Comparison of ENCODE assay signal across 8 mouse cellular contexts in the genomic region with DNA sequence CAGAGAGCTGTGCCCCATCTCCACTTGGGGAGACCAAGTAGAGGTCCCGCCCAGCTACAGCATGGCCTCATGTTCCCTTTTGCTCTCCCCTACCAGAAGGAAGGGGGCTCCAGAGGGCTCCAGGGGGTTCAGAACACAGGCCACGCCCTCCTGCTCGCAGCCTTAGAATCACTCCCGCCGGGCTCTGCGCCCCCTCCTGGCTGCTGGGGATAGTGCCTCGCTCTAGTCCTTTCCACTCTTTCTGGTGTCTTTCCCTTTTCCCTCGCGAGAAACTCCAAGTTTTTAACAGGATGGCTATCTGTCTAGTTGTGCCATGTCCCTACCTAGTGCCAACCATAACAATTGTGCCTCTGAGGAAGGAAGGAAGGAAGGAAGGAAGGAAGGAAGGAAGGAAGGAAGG. TPM values are rescaled to one million over a fixed set of nuclear protein-coding genes. Genes with fewer than 3 reads are reported as not detected.
DNase-seq lines count a peak whose midpoint lies in the region; ATAC-seq and TF ChIP-seq lines count a peak whose summit lies in the region.

No protein-coding gene starts in this region.

- no peaks in the 10 kb centered on the region for H3K36me3 ChIP-seq in ES-E14 (ENCODE audit: control insufficient read depth, insufficient read depth, low read length, poor library complexity, severe bottlenecking)
- no peaks in the 10 kb centered on the region for H3K36me3 ChIP-seq in heart, embryonic 15.5 days
- no peaks in the 10 kb centered on the region for H3K36me3 ChIP-seq in lung, embryonic 16.5 days (ENCODE audit: control insufficient read depth, insufficient read depth, low read length)

- peaks cover 18% of the 10 kb centered on the region for H3K27me3 ChIP-seq in heart, embryonic 15.5 days
- peaks cover 11% of the 10 kb centered on the region for H3K27me3 ChIP-seq in lung, embryonic 16.5 days (ENCODE audit: control insufficient read depth, insufficient read depth, low read depth, low read length)

- no peak overlapping the region for H3K9ac ChIP-seq in ES-E14 (ENCODE audit: insufficient read depth, low read depth, low read length, poor library complexity, severe bottlenecking)
- no peak overlapping the region for H3K9ac ChIP-seq in heart, embryonic 15.5 days
- H3K9ac ChIP-seq in lung, embryonic 16.5 days (ENCODE audit: low read length) = no peak overlapping the region

- TF ChIP-seq POLR2A in bone marrow, adult 2 months (IDR thresholded peaks at IDR 0.05; ENCODE audit: borderline replicate concordance, control insufficient read depth, low read depth, low read length) = no peak
- TF ChIP-seq POLR2A in embryonic fibroblast, embryonic 13.5 days (IDR thresholded peaks at IDR 0.05; ENCODE audit: low read depth, low read length) = no peak

- in situ Hi-C loops in ES-E14 (cut with MboI; ENCODE audit: low sequenced_read_pairs in 2 of 2, unreplicated experiment in 2 of 2) = no loop called here

- H3K9me3 ChIP-seq in ES-E14 (ENCODE audit: control insufficient read depth, insufficient read depth, low read depth, low read length) = no peaks in the 10 kb centered on the region
- H3K9me3 ChIP-seq in heart, embryonic 15.5 days (replicated peaks) = no peaks in the 10 kb centered on the region
- no peaks in the 10 kb centered on the region for H3K9me3 ChIP-seq in lung, embryonic 16.5 days (ENCODE audit: control insufficient read depth, low read length)

- no peak overlapping the region for H3K4me3 ChIP-seq in ES-E14 (ENCODE audit: insufficient read depth in 1 of 2, low read depth in 1 of 2, low read length in 2 of 2, poor library complexity in 1 of 2, severe bottlenecking in 1 of 2)
- H3K4me3 ChIP-seq in bone marrow, adult 2 months (replicated peaks; ENCODE audit: control insufficient read depth, low read depth, low read length) = no peak overlapping the region
- no peak overlapping the region for H3K4me3 ChIP-seq in embryonic fibroblast, embryonic 13.5 days (ENCODE audit: insufficient read depth, low read length)
- peak overlapping the region; percentile 18; the same call in 1 of the 2 replicates for H3K4me3 ChIP-seq in heart, embryonic 15.5 days
- no peak overlapping the region for H3K4me3 ChIP-seq in lung, embryonic 16.5 days (ENCODE audit: low read length)

- DNase-seq in ES-E14 (ENCODE audit: low read depth, low spot score) = peak; percentile 71
- DNase-seq in kidney, postnatal 10 days = peak; percentile 84
- peak; percentile 74 for DNase-seq in ovary, postnatal 14 days (ENCODE audit: low spot score)
- DNase-seq in thymus, postnatal 36 days = peak; percentile 69 to 72

- peak; percentile 61 for ATAC-seq in heart, embryonic 15.5 days (replicated peaks; ENCODE audit: insufficient number of reproducible peaks, insufficient read depth, low FRiP score, low read depth)
- peak; percentile 79 for ATAC-seq in lung, embryonic 16.5 days (ENCODE audit: low read depth)

- peaks cover 10 to 14% of the 10 kb centered on the region in 2 experiments; a peak in 2 of 4 replicates for H3K4me1 ChIP-seq in ES-E14 (ENCODE audit: control insufficient read depth in 2 of 2, insufficient read depth in 2 of 2, low read length in 2 of 2, poor library complexity in 1 of 2)
- peaks cover 1% of the 10 kb centered on the region; the same call in 1 of the 2 replicates for H3K4me1 ChIP-seq in bone marrow, adult 2 months (ENCODE audit: control insufficient read depth, insufficient read depth, low read length)
- no peaks in the 10 kb centered on the region for H3K4me1 ChIP-seq in embryonic fibroblast, embryonic 13.5 days (ENCODE audit: control insufficient read depth, insufficient read depth, low read length)
- H3K4me1 ChIP-seq in heart, embryonic 15.5 days (replicated peaks) = peaks cover 23% of the 10 kb centered on the region
- H3K4me1 ChIP-seq in lung, embryonic 16.5 days (replicated peaks; ENCODE audit: control insufficient read depth, insufficient read depth, low read length) = no peaks in the 10 kb centered on the region; the same call in 1 of the 2 replicates

- H3K4me2 ChIP-seq in heart, embryonic 15.5 days = peak overlapping the region; percentile 53
- peak overlapping the region; percentile 18 for H3K4me2 ChIP-seq in lung, embryonic 16.5 days (ENCODE audit: low read depth, low read length)

- H3K27ac ChIP-seq in ES-E14 (ENCODE audit: insufficient read depth, low read depth, low read length, poor library complexity, severe bottlenecking) = no peak overlapping the region
- H3K27ac ChIP-seq in bone marrow, adult 2 months (ENCODE audit: control insufficient read depth, insufficient read depth, low read depth, low read length, poor library complexity) = no peak overlapping the region
- no peak overlapping the region for H3K27ac ChIP-seq in embryonic fibroblast, embryonic 13.5 days (ENCODE audit: insufficient read depth, low read length)
- no peak overlapping the region for H3K27ac ChIP-seq in heart, embryonic 15.5 days
- H3K27ac ChIP-seq in lung, embryonic 16.5 days (ENCODE audit: low read length) = no peak overlapping the region

- 5% methylated on average over 9 of the region's 9 CpGs for WGBS in bone marrow, adult 2 months
- WGBS in heart, embryonic 15.5 days = 8% methylated on average over 9 of the region's 9 CpGs
- WGBS in lung, embryonic 16.5 days = 4% methylated on average over 9 of the region's 9 CpGs

- peak; percentile 84 for TF ChIP-seq CTCF in bone marrow, adult 2 months (IDR thresholded peaks at IDR 0.05; ENCODE audit: control insufficient read depth, insufficient read depth, low read length)
- peak; percentile 66 for TF ChIP-seq CTCF in embryonic fibroblast, embryonic 13.5 days (IDR thresholded peaks at IDR 0.05; ENCODE audit: borderline replicate concordance, insufficient read depth, low read length)

TF ChIP-seq in ES-E14, 5 proteins besides CTCF, POLR2A, EP300 and RAD21:
- TF ChIP-seq MAFK (IDR thresholded peaks at IDR 0.05; ENCODE audit: insufficient read depth, low read depth, low read length) (no peak), ZNF384 (IDR thresholded peaks at IDR 0.05; ENCODE audit: low read depth, low read length) (no peak), CHD2 (IDR thresholded peaks at IDR 0.05; ENCODE audit: low read depth, low read length) (peak; percentile 57; the same call in 1 of the 2 replicates), HCFC1 (IDR thresholded peaks at IDR 0.05; ENCODE audit: borderline replicate concordance, insufficient read depth, low read length) (no peak), ZC3H11A (IDR thresholded peaks at IDR 0.05; ENCODE audit: borderline replicate concordance, low read depth, low read length) (peak; percentile 39; the same call in 1 of the 2 replicates)
TF ChIP-seq in ES-E14: peak in this region for 2.

RNA-seq across cellular contexts. Expression of a gene that starts 16.5 kb away (rescaled TPM):
- 2.1 and 2.5 TPM in 2 replicates for total RNA-seq in ES-E14 (2012; rRNA removed)
- not detected in 2 replicates for polyA plus RNA-seq in bone marrow, adult 2 months (2011; ENCODE audit: insufficient read depth, insufficient read length, low replicate concordance, missing spikeins)
- polyA plus RNA-seq in embryonic fibroblast, embryonic 13.5 days (2011; ENCODE audit: insufficient read length, low read depth, missing spikeins) = 0.35 and 0.68 TPM in 2 replicates
- not detected in 2 replicates for polyA plus RNA-seq in heart, embryonic 15.5 days (2015; fragmentation: Nextera tagmentation; extraction: Ambion mirVana)
- polyA plus RNA-seq in lung, embryonic 16.5 days (2015; fragmentation: Nextera tagmentation; extraction: Ambion mirVana) = not detected in 2 replicates

RNA-seq across cellular contexts. Expression of a gene that starts 38.0 kb away (rescaled TPM):
- 42.5 and 61.6 TPM in 2 replicates for total RNA-seq in ES-E14 (2012; rRNA removed)
- 22.8 and 33.6 TPM in 2 replicates for polyA plus RNA-seq in bone marrow, adult 2 months (2011; ENCODE audit: insufficient read depth, insufficient read length, low replicate concordance, missing spikeins)
- 71.1 and 72.9 TPM in 2 replicates for polyA plus RNA-seq in embryonic fibroblast, embryonic 13.5 days (2011; ENCODE audit: insufficient read length, low read depth, missing spikeins)
- 107 and 118 TPM in 2 replicates for polyA plus RNA-seq in heart, embryonic 15.5 days (2015; fragmentation: Nextera tagmentation; extraction: Ambion mirVana)
- polyA plus RNA-seq in lung, embryonic 16.5 days (2015; fragmentation: Nextera tagmentation; extraction: Ambion mirVana) = 118 and 121 TPM in 2 replicates
